Mouse (Mus musculus) midbrain, embryonic 11.5 days (tissue): Measurements from ENCODE around the gene Vti1b. TPM values are rescaled to one million over a fixed set of nuclear protein-coding genes. Genes with fewer than 3 reads are reported as not detected.
A peak's percentile ranks its signal among the peaks of the same experiment; 100 is the strongest.
"Not testable (repeated sequence)": the region's sequence is repeated elsewhere in the genome, so short reads cannot be mapped to it uniquely, and the experiment has no call there.

Source experiments
- ATAC-seq: fragments of 200-750 bp; cut with Nextera tagmentation; 2 replicates; pipeline ENCODE4 v1.8.0; 2017; ENCODE audit warnings: moderate TSS enrichment, moderate library complexity; ENCODE audit not compliant: low FRiP score
- DNase-seq: peaks from one replicate; pipeline ENCODE4 v3.0.0; 2015; ENCODE audit warnings: low spot score; ENCODE audit errors: missing footprints
- H3K27ac ChIP-seq: fragments of 300-500 bp; sonication (generic); 2 replicates; pipeline ENCODE4 v1.5.1; 2014; ENCODE audit warnings: low read depth, low read length
- H3K27me3 ChIP-seq: fragments of 300-500 bp; sonication (generic); 2 replicates; pipeline ENCODE4 v1.6.1; 2014; ENCODE audit warnings: mild to moderate bottlenecking, low read length, moderate library complexity, mixed read lengths; ENCODE audit not compliant: control insufficient read depth, insufficient read depth
- H3K36me3 ChIP-seq: fragments of 300-500 bp; sonication (generic); 2 replicates; pipeline ENCODE4 v1.6.1; 2014; ENCODE audit warnings: mild to moderate bottlenecking, low read length, moderate library complexity, mixed read lengths; ENCODE audit not compliant: control insufficient read depth, insufficient read depth
- H3K4me1 ChIP-seq: fragments of 300-500 bp; sonication (generic); 2 replicates; pipeline ENCODE4 v1.6.1; 2014; ENCODE audit warnings: low read length; ENCODE audit not compliant: control insufficient read depth, insufficient read depth
- H3K4me2 ChIP-seq: fragments of 300-500 bp; sonication (generic); 2 replicates; pipeline ENCODE4 v1.6.1; 2014; ENCODE audit warnings: mild to moderate bottlenecking, moderate library complexity
- H3K4me3 ChIP-seq: fragments of 300-500 bp; sonication (generic); 2 replicates; pipeline ENCODE4 v1.5.1; 2014; ENCODE audit warnings: low read depth, low read length
- H3K9ac ChIP-seq: fragments of 300-500 bp; sonication (generic); 2 replicates; pipeline ENCODE4 v1.6.1; 2014; ENCODE audit warnings: low read length
- H3K9me3 ChIP-seq: fragments of 300-500 bp; sonication (generic); 2 replicates; pipeline ENCODE4 v1.6.1; 2016; ENCODE audit warnings: low read length; ENCODE audit not compliant: control insufficient read depth
- WGBS: fragments of 180-500 bp; shearing (Covaris S2); extraction: QIAGEN DNeasy Blood & Tissue Kit; methylation state at CpG from one replicate; pipeline ENCODE4 v1.1.7; 2014; 5-methylcytosine and 5-hydroxymethylcytosine counted together
- polyA plus RNA-seq: library from polyadenylated mRNA; unstranded; fragments of >200 nt; fragmentation: Nextera tagmentation; extraction: Ambion mirVana; gene quantifications from 2 replicates; pipeline ENCODE4 v1.2.1, GENCODE M21; 2014

Vti1b gene
- polyA plus RNA-seq, 1 experiment from 2014 or later = 101 TPM

DNA sequence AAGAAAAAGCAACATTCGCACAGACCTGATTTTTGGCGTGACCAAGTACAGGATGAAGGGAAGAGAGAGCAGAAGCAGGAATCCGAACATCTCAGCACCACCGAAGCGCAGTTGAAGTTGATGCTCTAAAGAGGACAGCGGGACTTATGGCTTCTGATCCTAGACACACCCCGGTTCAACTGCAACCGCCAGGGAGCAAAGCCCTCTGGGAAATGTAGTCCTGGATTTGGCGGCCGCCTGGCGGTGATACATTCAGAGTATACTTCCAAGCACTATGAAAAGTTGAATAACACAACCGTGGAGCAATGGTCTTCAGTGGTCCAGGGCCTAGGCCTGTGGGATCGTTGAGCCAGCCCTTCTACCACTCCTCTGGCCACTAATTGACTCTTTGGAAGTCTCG is 19.2 kb upstream of the Vti1b start:
- H3K27me3 ChIP-seq = no peaks in the 10 kb centered on the region
- peaks cover 8% of the 10 kb centered on the region for H3K4me1 ChIP-seq
- peak; percentile 92 for ATAC-seq
- peak overlapping the region; percentile 65 for H3K4me2 ChIP-seq
- H3K27ac ChIP-seq = no peak overlapping the region
- H3K9ac ChIP-seq = peak overlapping the region; percentile 67
- DNase-seq = peak; percentile 99
- 7% methylated on average over 14 of the region's 14 CpGs for WGBS
- peaks cover 2% of the 10 kb centered on the region for H3K36me3 ChIP-seq
- H3K4me3 ChIP-seq = peak overlapping the region; percentile 71
- no peaks in the 10 kb centered on the region for H3K9me3 ChIP-seq

DNA sequence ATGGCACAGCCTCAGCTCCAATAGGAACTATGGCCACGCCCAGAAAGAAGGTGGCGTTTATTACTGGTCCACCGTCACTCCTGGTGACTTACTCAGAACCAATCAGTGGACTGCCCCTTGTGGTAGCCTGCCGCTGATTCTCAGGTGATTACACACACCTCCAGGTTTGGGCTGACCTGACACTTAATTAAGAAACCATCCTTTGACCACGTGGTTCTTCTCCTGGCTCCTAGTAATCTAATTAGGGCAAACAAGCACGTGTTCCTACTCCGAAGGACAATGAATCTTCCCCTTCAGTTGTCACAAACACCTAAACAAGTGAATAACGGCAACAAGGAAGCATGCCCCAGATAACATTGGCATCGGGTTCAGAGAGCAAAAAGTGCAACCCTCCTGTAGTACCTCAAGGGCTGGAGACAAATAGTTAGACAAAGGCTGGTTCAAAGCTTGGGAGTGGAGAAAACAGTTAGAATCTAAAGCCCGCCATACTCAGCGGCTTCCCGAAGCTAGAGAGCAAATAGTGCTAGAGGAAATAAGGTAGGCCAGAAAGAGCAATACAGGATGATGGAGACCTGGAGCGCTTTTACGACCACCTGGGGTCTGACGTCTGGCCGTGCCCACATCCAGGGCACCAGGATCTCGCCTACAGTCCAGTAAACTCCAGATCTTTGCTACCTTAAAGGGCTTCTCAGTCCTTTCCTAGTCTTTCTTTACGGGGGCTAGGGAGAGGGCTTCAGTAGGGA is 18.6 kb upstream of the Vti1b start:
- peak overlapping the region; percentile 67 for H3K9ac ChIP-seq
- peak; percentile 87 for ATAC-seq
- H3K36me3 ChIP-seq = peaks cover 2% of the 10 kb centered on the region
- peak overlapping the region; percentile 71 for H3K4me3 ChIP-seq
- under 1% methylated on average over 18 of the region's 18 CpGs for WGBS
- H3K4me2 ChIP-seq = peak overlapping the region; percentile 65
- peaks cover 8% of the 10 kb centered on the region for H3K4me1 ChIP-seq
- H3K27me3 ChIP-seq = no peaks in the 10 kb centered on the region
- no peaks in the 10 kb centered on the region for H3K9me3 ChIP-seq
- peak; percentile 95 for DNase-seq
- 0 out of 2 replicates have a peak overlapping the region, but pooled peaks have one; percentile 14 for H3K27ac ChIP-seq

DNA sequence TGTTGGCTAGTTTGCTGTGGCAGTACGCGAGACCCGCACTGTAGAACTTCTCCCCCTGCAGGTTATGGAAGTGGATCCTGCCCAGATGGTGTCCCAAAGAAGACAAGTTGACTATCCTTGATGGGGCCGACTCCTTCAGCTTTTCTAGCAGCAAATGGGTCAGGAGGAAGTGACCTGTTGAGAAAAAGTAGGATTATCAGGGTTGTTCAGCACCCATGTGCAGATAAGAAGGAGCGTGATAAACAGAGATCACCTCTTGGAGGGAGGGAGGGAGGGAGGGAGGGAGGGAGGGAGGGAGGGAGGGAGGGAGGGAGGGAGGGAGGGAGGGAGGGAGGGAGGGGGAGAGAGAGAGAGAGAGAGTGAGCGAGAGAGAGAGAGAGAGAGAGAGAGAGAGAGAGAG is 12.7 kb upstream of the Vti1b start:
- H3K36me3 ChIP-seq = peaks cover 24% of the 10 kb centered on the region
- H3K27me3 ChIP-seq, H3K27ac ChIP-seq, H3K4me1 ChIP-seq, H3K4me2 ChIP-seq, H3K9me3 ChIP-seq, ATAC-seq, H3K4me3 ChIP-seq, H3K9ac ChIP-seq, DNase-seq: not testable (repeated sequence)
- WGBS = 86% methylated on average over 5 of the region's 6 CpGs

DNA sequence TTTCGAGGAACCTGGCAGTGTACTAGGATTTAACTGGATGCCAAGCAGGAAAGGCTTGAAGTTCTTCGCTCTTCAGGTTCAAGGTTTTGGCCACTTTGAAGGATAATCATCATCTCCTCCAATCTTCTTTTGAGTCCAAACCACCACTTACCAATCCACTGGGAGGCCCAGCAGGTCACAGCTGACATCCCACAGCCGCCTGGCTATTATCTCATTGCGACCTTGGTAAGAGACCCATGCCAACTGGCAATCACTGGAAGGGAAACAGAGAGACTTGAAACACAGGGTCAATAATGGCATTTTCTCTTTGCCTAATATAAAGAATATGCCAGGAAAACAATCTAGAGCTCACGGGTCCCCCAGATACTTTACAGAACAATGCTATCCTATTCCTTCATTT is 3.5 kb upstream of the Vti1b start:
- Histone ChIP-seq H3K9me3 (no peaks in the 10 kb centered on the region), H3K36me3 (peaks cover 6% of the 10 kb centered on the region; the same call in 1 of the 2 replicates)
- WGBS = 93% methylated on average over 5 of the region's 5 CpGs

DNA sequence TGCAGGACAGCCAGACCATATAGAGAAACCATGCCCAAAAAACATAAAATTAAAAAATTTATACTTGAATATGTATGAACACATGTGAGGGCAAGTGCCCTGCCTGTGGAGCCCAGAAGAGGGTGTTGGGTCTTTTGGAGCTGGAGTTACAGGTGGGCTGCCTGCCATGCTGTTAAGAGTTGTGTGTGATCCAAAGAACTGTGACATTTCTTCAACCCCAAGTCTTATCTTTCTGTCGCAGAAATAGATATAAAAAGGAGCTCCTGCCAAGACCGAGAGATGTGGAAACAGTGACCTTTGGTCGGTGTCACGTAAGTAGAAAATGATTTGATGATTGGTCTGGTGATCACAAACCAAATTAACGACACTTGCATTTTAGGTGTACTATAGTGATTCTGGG is 1.3 kb upstream of the Vti1b start:
- Histone ChIP-seq H3K9me3 (no peaks in the 10 kb centered on the region), H3K4me3 (no peak overlapping the region), H3K27me3 (no peaks in the 10 kb centered on the region), H3K4me1 (peaks cover 7% of the 10 kb centered on the region), H3K36me3 (peaks cover 6% of the 10 kb centered on the region; the same call in 1 of the 2 replicates), H3K9ac (no peak overlapping the region), H3K27ac (no peak overlapping the region), H3K4me2 (no peak overlapping the region)
- DNase-seq (no peak), ATAC-seq (no peak)
- WGBS = 87% methylated on average over 5 of the region's 5 CpGs

More for the DNA sequence above, 3.5 kb upstream of the Vti1b start:
- H3K4me1 ChIP-seq = peaks cover 7% of the 10 kb centered on the region
- ATAC-seq (no peak), DNase-seq (no peak)
- H3K27ac ChIP-seq = no peak overlapping the region
- no peak overlapping the region for H3K4me3 ChIP-seq
- H3K27me3 ChIP-seq = no peaks in the 10 kb centered on the region
- no peak overlapping the region for H3K9ac ChIP-seq
- no peak overlapping the region for H3K4me2 ChIP-seq

DNA sequence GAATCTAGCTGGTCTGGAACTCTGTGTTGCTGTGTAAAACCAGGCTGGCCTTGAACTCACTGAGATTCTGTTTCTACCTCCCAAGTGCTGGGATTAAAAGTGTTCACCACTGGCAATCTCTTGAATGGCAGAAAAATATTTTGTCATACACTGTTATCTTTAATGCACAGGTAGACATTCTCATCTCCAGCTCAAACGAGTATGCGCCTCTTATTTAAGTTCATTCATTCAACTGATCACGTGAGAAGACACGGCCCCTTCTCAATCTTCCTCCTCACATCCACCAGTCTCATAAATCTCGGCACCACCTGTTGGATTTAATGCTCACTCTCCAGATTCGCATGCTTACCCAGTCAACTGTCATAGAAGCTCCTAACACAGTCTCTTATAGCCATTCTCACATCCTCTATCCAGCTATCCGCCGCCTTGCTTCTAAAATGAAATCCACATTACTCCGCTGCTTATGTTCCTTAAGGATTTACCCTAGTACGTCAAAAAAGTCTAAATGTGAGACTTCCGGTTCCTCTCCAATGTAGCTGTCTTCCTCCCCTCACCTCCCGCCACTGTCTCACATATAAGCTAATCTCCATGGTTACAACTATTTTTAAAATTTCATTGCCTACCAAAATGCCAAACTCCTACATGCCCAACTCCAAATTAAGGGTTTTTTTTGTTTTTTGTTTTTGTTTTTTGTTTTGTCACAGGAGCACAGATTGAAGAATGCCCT is 1.0 kb downstream of the Vti1b start:
- Histone ChIP-seq H3K27me3 (no peaks in the 10 kb centered on the region), H3K4me1 (peaks cover 7% of the 10 kb centered on the region), H3K9ac (peak overlapping the region; percentile 89), H3K36me3 (peaks cover 4% of the 10 kb centered on the region; the same call in 1 of the 2 replicates), H3K4me2 (peak overlapping the region; percentile 54), H3K9me3 (no peaks in the 10 kb centered on the region), H3K27ac (no peak overlapping the region), H3K4me3 (peak overlapping the region; percentile 67)
- ATAC-seq = no peak
- DNase-seq = peak; percentile 83
- WGBS = 43% methylated on average over 12 of the region's 12 CpGs

DNA sequence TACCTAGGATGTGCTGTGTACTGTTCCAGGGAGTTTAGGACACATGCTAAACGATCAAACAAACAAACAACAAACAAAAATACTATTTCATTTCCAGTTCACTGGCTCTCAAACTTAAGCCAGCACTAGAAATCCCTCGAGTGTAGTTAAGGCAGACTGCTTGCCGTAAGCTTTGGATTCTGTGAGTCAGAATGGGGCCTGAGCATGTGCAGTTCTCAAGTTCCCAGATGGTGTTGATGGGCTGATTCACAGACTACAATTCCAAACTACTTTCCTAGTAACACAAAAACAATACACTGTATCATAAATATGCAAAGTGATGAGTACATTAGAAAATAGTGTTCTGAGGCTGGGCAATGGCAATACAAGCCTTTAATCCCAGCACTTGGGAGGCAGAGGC is 2.0 kb downstream of the Vti1b start:
- Histone ChIP-seq H3K36me3 (no peaks in the 10 kb centered on the region), H3K27ac (no peak overlapping the region), H3K4me3 (no peak overlapping the region), H3K9me3 (no peaks in the 10 kb centered on the region), H3K9ac (no peak overlapping the region), H3K27me3 (no peaks in the 10 kb centered on the region), H3K4me2 (no peak overlapping the region), H3K4me1 (peaks cover 7% of the 10 kb centered on the region)
- WGBS = 80% methylated on average over 3 of the region's 3 CpGs
- DNase-seq (no peak), ATAC-seq (no peak)

DNA sequence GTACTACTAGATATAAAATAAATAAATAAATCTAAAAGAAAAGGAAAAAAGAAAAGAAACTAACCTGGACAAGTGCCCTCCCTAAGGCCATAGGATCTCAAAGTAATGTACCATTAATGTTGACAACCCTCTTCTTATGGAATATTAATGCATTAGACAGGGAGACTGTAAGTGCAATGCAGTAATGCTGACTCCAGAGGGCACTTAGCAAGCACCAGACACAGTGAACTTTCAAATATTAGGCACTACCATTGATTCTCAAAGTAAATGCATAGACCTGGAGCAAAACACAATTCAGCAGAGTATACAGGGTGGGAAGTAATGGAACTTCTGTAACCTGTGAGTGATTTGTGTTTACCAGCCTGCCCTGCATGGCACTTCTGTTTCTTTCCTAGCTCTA is 3.3 kb downstream of the Vti1b start:
- H3K9ac ChIP-seq = no peak overlapping the region
- no peak for ATAC-seq

DNA sequence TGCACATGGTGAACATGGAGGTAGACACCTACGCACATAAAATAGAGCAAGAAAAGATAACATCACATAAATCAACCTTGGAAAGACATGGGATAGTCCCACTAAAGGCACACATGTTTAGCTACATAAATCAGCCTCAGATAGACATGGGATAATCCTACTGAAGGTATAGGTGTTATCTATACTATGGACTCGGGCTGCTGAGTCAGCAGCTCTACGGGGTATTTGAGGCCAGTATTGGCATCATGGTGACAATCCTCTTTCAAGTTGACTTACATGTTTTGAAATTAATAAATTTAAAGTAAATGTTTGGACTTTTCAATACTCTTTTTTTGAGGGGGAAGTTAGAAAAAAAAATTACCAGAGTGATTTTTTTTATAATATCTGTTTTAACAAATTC is 9.6 kb downstream of the Vti1b start:
- no peak overlapping the region for H3K27ac ChIP-seq
- H3K27me3 ChIP-seq = no peaks in the 10 kb centered on the region
- 91% methylated on average over 3 of the region's 3 CpGs for WGBS
- no peaks in the 10 kb centered on the region for H3K9me3 ChIP-seq
- peaks cover 3% of the 10 kb centered on the region for H3K36me3 ChIP-seq
- no peak for ATAC-seq
- no peak for DNase-seq
- H3K4me1 ChIP-seq = no peaks in the 10 kb centered on the region
- no peak overlapping the region for H3K4me3 ChIP-seq
- H3K9ac ChIP-seq = no peak overlapping the region
- no peak overlapping the region for H3K4me2 ChIP-seq

More for the DNA sequence above, 3.3 kb downstream of the Vti1b start:
- H3K4me1 ChIP-seq = peaks cover 7% of the 10 kb centered on the region
- H3K4me2 ChIP-seq = no peak overlapping the region
- no peaks in the 10 kb centered on the region for H3K27me3 ChIP-seq
- DNase-seq = no peak
- H3K9me3 ChIP-seq = no peaks in the 10 kb centered on the region
- no peaks in the 10 kb centered on the region for H3K36me3 ChIP-seq
- no peak overlapping the region for H3K27ac ChIP-seq
- no peak overlapping the region for H3K4me3 ChIP-seq
